Mouse (Mus musculus): ENCODE results near the gene Mmel1. TPM values are rescaled to one million over a fixed set of nuclear protein-coding genes. Genes with fewer than 3 reads are reported as not detected.

Mmel1 gene
- total RNA-seq (2021): not detected
- long read RNA-seq, experiment 1: 0 reads
- long read RNA-seq, experiment 2: 0 reads

DNA sequence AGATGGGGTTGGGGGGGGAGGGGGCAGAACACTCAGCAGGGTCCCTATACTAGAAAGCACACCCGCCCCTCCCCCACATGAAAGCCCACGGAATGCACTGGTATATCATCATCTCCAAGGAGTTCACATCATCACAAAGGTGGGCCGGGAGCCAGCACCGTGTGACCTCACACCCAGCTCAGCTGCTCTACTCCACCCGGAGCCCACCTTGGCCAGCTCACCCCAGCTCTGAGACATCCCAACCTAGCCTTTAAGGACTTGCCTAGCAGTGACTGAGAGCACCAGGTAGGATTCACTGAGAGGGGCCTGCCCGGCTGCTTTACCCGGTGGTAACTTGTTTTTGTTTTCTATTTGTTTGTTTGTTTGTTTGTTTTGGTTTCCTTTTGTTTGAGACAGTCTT, at the start of gene Mmel1:
Gene Mmel1 (plus strand): TSS at position 146 of the 400 bp plus-strand sequence.
- no peak within 1 kb of the TSS for H3K27ac ChIP-seq
- DNase-seq: no peak
- H3K4me3 ChIP-seq: no peak within 1 kb of the TSS
- no peak for TF ChIP-seq CTCF (IDR thresholded peaks at IDR 0.05)
- intact Hi-C loops (cut with DNase I): no loop called here

DNA sequence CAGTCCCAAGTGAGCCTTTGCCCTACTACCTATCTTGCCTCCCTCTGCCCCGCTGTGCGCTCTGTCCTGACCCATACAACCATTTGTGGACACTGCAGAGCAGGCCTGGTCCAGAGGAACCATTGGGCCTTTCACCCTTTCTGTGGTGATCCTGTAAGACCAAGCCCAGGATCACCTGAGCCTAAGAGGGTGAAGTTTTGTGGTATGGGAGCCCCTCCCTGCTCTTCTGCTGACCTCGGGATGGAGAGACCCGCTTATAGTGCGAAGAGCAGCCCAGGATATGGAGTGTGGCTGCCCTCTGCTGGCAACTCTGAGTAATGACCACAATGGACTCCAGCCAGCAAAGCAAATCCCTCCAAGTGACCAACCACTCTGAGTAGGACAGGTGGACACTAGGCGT, 43.7 kb upstream of the Mmel1 start:
- intact Hi-C loops (cut with DNase I): loop anchor here (10.0 kb wide), 1 partner anchor 491 kb away; the partner anchor contains the start of gene B230104I21Rik
- peak; percentile 85 for TF ChIP-seq CTCF (IDR thresholded peaks at IDR 0.05)
- peak; percentile 61 for DNase-seq
- H3K4me3 ChIP-seq: no peak overlapping the region
- no peak overlapping the region; the same call in 1 of the 2 replicates for H3K27ac ChIP-seq

DNA sequence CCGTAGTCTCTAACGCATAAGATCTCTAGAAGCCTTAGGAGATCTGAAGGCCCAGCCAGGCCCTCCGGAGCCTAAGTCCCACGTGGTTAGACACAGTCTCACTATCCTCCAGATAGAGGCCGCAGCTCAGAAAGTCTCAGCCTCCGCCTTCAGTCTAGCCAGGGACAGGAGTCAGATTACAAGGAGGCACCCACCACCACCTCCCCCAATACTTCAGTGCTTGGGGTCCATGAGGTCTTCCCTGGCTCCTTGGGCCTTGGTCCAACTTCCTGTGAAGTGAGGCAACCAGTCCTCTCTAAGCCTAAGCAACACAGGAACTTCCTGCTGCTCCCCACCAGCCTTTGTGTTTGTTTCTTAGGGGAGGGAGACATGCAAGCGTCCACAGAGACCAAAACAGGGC, 43.2 kb upstream of the Mmel1 start:
- no peak overlapping the region for H3K4me3 ChIP-seq
- DNase-seq: no peak
- no peak for TF ChIP-seq CTCF (IDR thresholded peaks at IDR 0.05)
- intact Hi-C loops (cut with DNase I): loop anchor here (10.0 kb wide), 1 partner anchor 491 kb away; the partner anchor contains the start of gene B230104I21Rik
- peak overlapping the region; percentile 72 for H3K27ac ChIP-seq

GRCm38 (mm10) chr4:154827181-154827580, 42.2 kb upstream of the Mmel1 start:
- DNase-seq: peak; percentile 62
- Histone ChIP-seq H3K4me3 (no peak overlapping the region), H3K27ac (peak overlapping the region; percentile 72)
- no peak for TF ChIP-seq CTCF (IDR thresholded peaks at IDR 0.05)
- intact Hi-C loops (cut with DNase I): loop anchor here (10.0 kb wide), 1 partner anchor 492 kb away; the partner anchor contains the start of gene B230104I21Rik

GRCm38 (mm10) chr4:154827861-154828610, 41.3 kb upstream of the Mmel1 start:
- no peak for TF ChIP-seq CTCF (IDR thresholded peaks at IDR 0.05)
- peak overlapping the region; percentile 72 for H3K27ac ChIP-seq
- no peak overlapping the region for H3K4me3 ChIP-seq
- intact Hi-C loops (cut with DNase I): loop anchor here (10.0 kb wide), 1 partner anchor 493 kb away; the partner anchor contains the start of gene B230104I21Rik
- DNase-seq: no peak

GRCm38 (mm10) chr4:154831915-154832573, 37.3 kb upstream of the Mmel1 start:
- intact Hi-C loops (cut with DNase I): loop anchor here (10.0 kb wide), 1 partner anchor 233 kb away; the partner anchor contains the start of gene Pex10

GRCm38 (mm10) chr4:154836183-154836915, 33.0 kb upstream of the Mmel1 start:
- intact Hi-C loops (cut with DNase I): loop anchor here (10.0 kb wide), 1 partner anchor 228 kb away; the partner anchor contains the start of gene Pex10
- no peak for DNase-seq
- Histone ChIP-seq H3K4me3 (no peak overlapping the region), H3K27ac (no peak overlapping the region)
- no peak for TF ChIP-seq CTCF (IDR thresholded peaks at IDR 0.05)

More at GRCm38 (mm10) chr4:154831915-154832573, 37.3 kb upstream of the Mmel1 start:
- no peak for TF ChIP-seq CTCF (IDR thresholded peaks at IDR 0.05)
- Histone ChIP-seq H3K27ac (no peak overlapping the region), H3K4me3 (no peak overlapping the region)
- DNase-seq: no peak

DNA sequence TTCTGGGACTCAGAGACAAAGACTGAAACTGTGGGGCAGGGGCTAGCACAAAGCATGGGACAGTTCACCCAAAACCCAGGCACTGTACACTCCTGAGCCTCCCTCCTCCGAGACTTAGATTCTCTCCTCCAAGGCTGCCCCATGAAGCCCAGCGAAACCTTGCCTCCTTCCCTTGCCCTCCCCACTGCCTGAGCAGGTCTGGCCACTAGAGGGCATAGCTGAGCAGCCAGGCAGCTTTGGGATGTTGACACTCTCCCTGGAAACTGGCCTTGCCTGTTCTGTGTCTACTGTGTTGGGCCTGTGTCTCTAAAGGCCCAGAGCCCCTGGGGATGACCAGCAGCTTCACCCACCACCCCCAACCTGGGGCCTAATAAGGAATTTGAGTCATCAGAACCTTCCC, 32.2 kb upstream of the Mmel1 start, which contains the start of gene Ttc34:
Gene Ttc34 (plus strand): TSS at position 290 of the 400 bp plus-strand sequence.
- peak; percentile 77 for DNase-seq
- peak; percentile 96; the same call in 1 of the 2 replicates for TF ChIP-seq CTCF (IDR thresholded peaks at IDR 0.05)
- intact Hi-C loops (cut with DNase I): loop anchor here (10.0 kb wide), 1 partner anchor 228 kb away; the partner anchor contains the start of gene Pex10
- no peak within 1 kb of the TSS for H3K4me3 ChIP-seq
- H3K27ac ChIP-seq: no peak within 1 kb of the TSS

GRCm38 (mm10) chr4:154838741-154839140, 30.6 kb upstream of the Mmel1 start:
- no peak for TF ChIP-seq CTCF (IDR thresholded peaks at IDR 0.05)
- Histone ChIP-seq H3K27ac (no peak overlapping the region), H3K4me3 (no peak overlapping the region)
- intact Hi-C loops (cut with DNase I): loop anchor here (10.0 kb wide), 1 partner anchor 226 kb away; the partner anchor contains the start of gene Pex10
- no peak for DNase-seq

DNA sequence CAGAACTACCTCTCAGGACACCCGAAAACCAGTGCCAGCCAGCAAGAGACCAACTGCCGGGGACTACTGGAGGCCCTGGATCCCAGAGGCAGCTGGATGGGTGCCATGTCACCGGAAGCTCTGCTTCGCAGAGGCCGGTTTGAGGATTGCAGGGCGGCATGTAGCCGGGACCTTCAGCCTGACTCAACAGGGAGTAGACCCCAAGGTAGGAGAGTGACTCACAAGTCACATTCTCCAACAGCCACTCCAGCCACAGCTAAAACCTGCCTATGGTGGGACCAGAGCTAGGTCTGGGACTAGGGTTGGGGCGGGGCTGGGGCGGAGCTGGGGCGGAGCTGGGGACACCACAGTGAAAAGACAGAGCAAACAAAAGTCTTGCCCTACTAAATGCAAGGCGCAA, 30.0 kb upstream of the Mmel1 start:
- Histone ChIP-seq H3K27ac (no peak overlapping the region), H3K4me3 (no peak overlapping the region)
- TF ChIP-seq CTCF (IDR thresholded peaks at IDR 0.05): no peak
- intact Hi-C loops (cut with DNase I): loop anchor here (10.0 kb wide), 1 partner anchor 225 kb away; the partner anchor contains the start of gene Pex10
- no peak for DNase-seq

- DNase-seq: no peak
- intact Hi-C loops (cut with DNase I): no loop called here
- TF ChIP-seq CTCF (IDR thresholded peaks at IDR 0.05): no peak
- H3K27ac ChIP-seq: no peak overlapping the region
- H3K4me3 ChIP-seq: no peak overlapping the region
Measured at GRCm38 (mm10) chr4:154852696-154853095, 16.7 kb upstream of the Mmel1 start.

DNA sequence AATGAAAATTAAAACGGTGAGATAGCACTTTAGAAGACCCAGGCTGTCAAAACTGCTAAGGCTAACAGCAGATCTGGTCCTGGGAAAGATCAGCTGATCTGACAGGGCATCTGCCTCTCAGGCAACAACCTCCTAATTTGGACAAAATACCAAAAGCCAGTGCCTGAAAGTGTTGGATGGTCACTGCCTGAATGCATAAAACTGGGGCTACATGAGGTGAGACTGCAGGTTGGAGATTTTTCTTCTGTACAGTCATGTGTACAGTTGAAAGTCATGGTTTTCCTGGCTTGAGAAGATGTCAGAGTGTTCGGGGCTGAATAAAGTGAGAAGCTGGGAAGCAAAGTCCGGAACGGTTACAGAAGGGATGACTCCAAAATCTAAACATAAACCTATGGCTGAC, 15.5 kb upstream of the Mmel1 start:
- no peak for TF ChIP-seq CTCF (IDR thresholded peaks at IDR 0.05)
- H3K4me3 ChIP-seq: no peak overlapping the region
- H3K27ac ChIP-seq: no peak overlapping the region
- intact Hi-C loops (cut with DNase I): no loop called here
- DNase-seq: no peak
